Mouse (Mus musculus): ENCODE data around the gene Dhrs7c.

DNA sequence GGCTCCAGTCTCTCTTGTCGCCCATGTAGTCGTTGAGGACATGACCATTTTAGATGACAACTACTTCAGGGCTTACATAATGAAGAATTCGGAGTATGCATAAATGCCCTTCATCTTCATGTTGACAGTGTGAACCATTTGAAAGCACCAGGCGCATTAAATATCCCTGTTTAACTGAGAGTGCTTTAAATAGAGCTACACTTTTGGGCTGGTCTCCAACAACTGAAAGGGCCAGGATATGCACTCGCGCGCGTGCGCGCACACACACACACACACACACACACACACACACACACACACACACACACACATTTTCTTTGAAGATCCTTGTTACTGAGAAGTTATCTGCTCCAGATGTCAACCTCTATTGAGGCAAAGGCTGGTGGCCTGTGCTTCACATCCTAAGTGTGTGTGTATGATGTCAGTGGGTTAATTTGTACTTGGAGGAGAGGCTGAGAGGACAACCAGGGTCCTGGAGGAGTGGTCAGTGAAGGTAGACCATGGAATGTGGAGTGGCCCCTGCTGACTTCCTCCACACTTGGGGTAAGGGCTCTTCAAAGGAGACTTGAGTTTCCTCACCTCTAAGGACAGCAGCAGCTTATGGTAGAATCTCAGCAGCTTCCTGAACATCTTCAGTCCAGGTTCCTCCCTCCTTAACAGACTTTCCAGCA lies 37.6 kb downstream of the Dhrs7c start:
- no peak for TF ChIP-seq CTCF (conservative IDR thresholded peaks at IDR 0.05; ENCODE audit: low read length)
- TF ChIP-seq POU5F1 (IDR thresholded peaks at IDR 0.05; ENCODE audit: borderline replicate concordance, low read length) = no peak

Data from E14TG2a.4 (cell line).